ENCODE assay signal across 7 mouse cellular contexts in genomic region chr14:100459601-100460290, GRCm38 (mm10).
A peak's percentile ranks its signal among the peaks of the same experiment; 100 is the strongest.
DNase-seq lines count a peak whose midpoint lies in the region; ATAC-seq and TF ChIP-seq lines count a peak whose summit lies in the region.

No protein-coding gene starts in this region.

- no peak for TF ChIP-seq EP300 in lung, postnatal 0 days (IDR thresholded peaks at IDR 0.05)

- peak overlapping the region; percentile 17; the same call in 1 of the 2 replicates for H3K4me3 ChIP-seq in limb, embryonic 13.5 days
- H3K4me3 ChIP-seq in lung, postnatal 0 days (ENCODE audit: low read depth, low read length): no peak overlapping the region

- ATAC-seq in hematopoietic stem cell, adult 5-6 weeks (replicated peaks in 1 of 2; ENCODE audit: insufficient read depth in 1 of 2, low FRiP score in 2 of 2, low TSS enrichment in 1 of 2, low read depth in 1 of 2, poor library complexity in 2 of 2, severe bottlenecking in 2 of 2): 0 out of 4 replicates have a peak, but pooled peaks have one; percentile 1 to 5
- 0 out of 2 replicates have a peak, but pooled peaks have one; percentile 15 for ATAC-seq in limb, embryonic 13.5 days (ENCODE audit: low FRiP score, low read depth)
- no peak for ATAC-seq in lung, postnatal 0 days

- WGBS in limb, embryonic 13.5 days: 21% methylated on average over 8 of the region's 8 CpGs
- 27% methylated on average over 8 of the region's 8 CpGs for WGBS in lung, postnatal 0 days

- peak overlapping the region; percentile 53 for H3K4me2 ChIP-seq in limb, embryonic 13.5 days (replicated peaks)
- H3K4me2 ChIP-seq in lung, postnatal 0 days (replicated peaks; ENCODE audit: low read depth, low read length): no peak overlapping the region

- no peaks in the 10 kb centered on the region for H3K9me3 ChIP-seq in limb, embryonic 13.5 days
- H3K9me3 ChIP-seq in lung, postnatal 0 days (ENCODE audit: low read length): no peaks in the 10 kb centered on the region

- DNase-seq in CD4-positive, CD25-positive, alpha-beta regulatory T cell, adult 2 months (ENCODE audit: low read depth, low spot score): peak; percentile 40
- peak; percentile 49 for DNase-seq in ES-CJ7 (ENCODE audit: low read depth, low spot score)
- no peak for DNase-seq in urinary bladder, postnatal 36 days (ENCODE audit: low spot score in 2 of 2)
- no peak for DNase-seq in lung, postnatal 0 days (ENCODE audit: low spot score)
- DNase-seq in thymus, postnatal 0 days (ENCODE audit: low spot score): no peak

- H3K27me3 ChIP-seq in limb, embryonic 13.5 days: no peaks in the 10 kb centered on the region
- H3K27me3 ChIP-seq in lung, postnatal 0 days (replicated peaks; ENCODE audit: insufficient read depth, low read length): no peaks in the 10 kb centered on the region

- no peak for TF ChIP-seq CTCF in lung, postnatal 0 days (IDR thresholded peaks at IDR 0.05)

- no peaks in the 10 kb centered on the region for H3K36me3 ChIP-seq in limb, embryonic 13.5 days
- no peaks in the 10 kb centered on the region for H3K36me3 ChIP-seq in lung, postnatal 0 days (ENCODE audit: insufficient read depth, low read length)

- peak overlapping the region; percentile 76 for H3K27ac ChIP-seq in limb, embryonic 13.5 days
- no peak overlapping the region for H3K27ac ChIP-seq in lung, postnatal 0 days (ENCODE audit: low read length)

- H3K4me1 ChIP-seq in limb, embryonic 13.5 days: peaks cover 38% of the 10 kb centered on the region
- no peaks in the 10 kb centered on the region for H3K4me1 ChIP-seq in lung, postnatal 0 days (ENCODE audit: insufficient read depth, low read depth, low read length)

- no peak overlapping the region for H3K9ac ChIP-seq in limb, embryonic 13.5 days
- H3K9ac ChIP-seq in lung, postnatal 0 days (replicated peaks; ENCODE audit: low read depth): no peak overlapping the region

Comparison
In these comparisons a context has a peak if more than half of its experiments do, and no peak if none do; other contexts are left out.
1. DNase-seq: peak in CD4-positive, CD25-positive, alpha-beta regulatory T cell, adult 2 months (single experiment) and ES-CJ7 (single experiment); none in urinary bladder, postnatal 36 days (0 of 2), lung, postnatal 0 days (single experiment) and thymus, postnatal 0 days (single experiment).